ENCODE assay signal across 7 mouse cellular contexts in genomic region chr9:61056731-61057270, GRCm38 (mm10).
A peak's percentile ranks its signal among the peaks of the same experiment; 100 is the strongest.
DNase-seq lines count a peak whose midpoint lies in the region; ATAC-seq lines count a peak whose summit lies in the region.

No protein-coding gene starts in this region.

- peak; percentile 19; the same call in 1 of the 2 replicates for ATAC-seq in lung, embryonic 16.5 days (ENCODE audit: low read depth)

- no peak overlapping the region for H3K9ac ChIP-seq in lung, embryonic 16.5 days (ENCODE audit: low read length)

- DNase-seq in lung, postnatal 25 days (ENCODE audit: low spot score) = no peak
- no peak for DNase-seq in embryonic facial prominence, embryonic 10.5 days (ENCODE audit: low spot score)
- DNase-seq in limb, embryonic 10.5 days (ENCODE audit: low spot score) = no peak
- DNase-seq in right cerebral cortex, postnatal 14 days = peak; percentile 30
- DNase-seq in urinary bladder, adult 18-20 months (ENCODE audit: low spot score in 2 of 2) = no peak
- DNase-seq in testis, postnatal 10 days (ENCODE audit: low spot score) = no peak

- peaks cover 6% of the 10 kb centered on the region for H3K9me3 ChIP-seq in lung, embryonic 16.5 days (ENCODE audit: control insufficient read depth, low read length)
- peaks cover 10% of the 10 kb centered on the region; the same call in 1 of the 2 replicates for H3K9me3 ChIP-seq in embryonic facial prominence, embryonic 10.5 days
- peaks cover 5% of the 10 kb centered on the region; the same call in 1 of the 2 replicates for H3K9me3 ChIP-seq in limb, embryonic 10.5 days (replicated peaks)

- 18% methylated on average over 10 of the region's 10 CpGs for WGBS in lung, embryonic 16.5 days
- WGBS in embryonic facial prominence, embryonic 10.5 days = 64% methylated on average over 10 of the region's 10 CpGs
- WGBS in limb, embryonic 10.5 days = 62% methylated on average over 10 of the region's 10 CpGs

- H3K4me2 ChIP-seq in lung, embryonic 16.5 days (ENCODE audit: low read depth, low read length) = no peak overlapping the region

- H3K4me1 ChIP-seq in lung, embryonic 16.5 days (replicated peaks; ENCODE audit: control insufficient read depth, insufficient read depth, low read length) = peaks cover 16% of the 10 kb centered on the region
- peaks cover 38% of the 10 kb centered on the region for H3K4me1 ChIP-seq in embryonic facial prominence, embryonic 10.5 days
- peaks cover 38% of the 10 kb centered on the region for H3K4me1 ChIP-seq in limb, embryonic 10.5 days

- H3K4me3 ChIP-seq in lung, embryonic 16.5 days (ENCODE audit: low read length) = no peak overlapping the region
- H3K4me3 ChIP-seq in embryonic facial prominence, embryonic 10.5 days = no peak overlapping the region
- no peak overlapping the region for H3K4me3 ChIP-seq in limb, embryonic 10.5 days

- peaks cover 16% of the 10 kb centered on the region for H3K27me3 ChIP-seq in lung, embryonic 16.5 days (ENCODE audit: control insufficient read depth, insufficient read depth, low read depth, low read length)
- peaks cover 53% of the 10 kb centered on the region for H3K27me3 ChIP-seq in embryonic facial prominence, embryonic 10.5 days (replicated peaks; ENCODE audit: low read depth, poor library complexity, severe bottlenecking)
- H3K27me3 ChIP-seq in limb, embryonic 10.5 days (ENCODE audit: low read depth, poor library complexity, severe bottlenecking) = peaks cover 44% of the 10 kb centered on the region

- H3K27ac ChIP-seq in lung, embryonic 16.5 days (ENCODE audit: low read length) = peak overlapping the region; percentile 17; the same call in 1 of the 2 replicates
- H3K27ac ChIP-seq in embryonic facial prominence, embryonic 10.5 days (replicated peaks) = 0 out of 2 replicates have a peak overlapping the region, but pooled peaks have one; percentile 0
- peak overlapping the region; percentile 63 for H3K27ac ChIP-seq in limb, embryonic 10.5 days

- H3K36me3 ChIP-seq in lung, embryonic 16.5 days (ENCODE audit: control insufficient read depth, insufficient read depth, low read length) = no peaks in the 10 kb centered on the region
- H3K36me3 ChIP-seq in embryonic facial prominence, embryonic 10.5 days (replicated peaks) = peaks cover 6% of the 10 kb centered on the region; the same call in 1 of the 2 replicates
- no peaks in the 10 kb centered on the region for H3K36me3 ChIP-seq in limb, embryonic 10.5 days

Comparison
In these comparisons a context has a peak if more than half of its experiments do, and no peak if none do; other contexts are left out.
1. H3K27ac ChIP-seq: peak in every context shown above with its lines; median percentile 63 in limb, embryonic 10.5 days; 17 in lung, embryonic 16.5 days; 0 in embryonic facial prominence, embryonic 10.5 days.